Mouse (Mus musculus) splenic B cell, adult 2 months (primary cell): Measurements from ENCODE around the gene Atp6v1b1.

Source experiments
- DNase-seq: peaks from one replicate; pipeline ENCODE4 v3.0.0-alpha.2; 2011; ENCODE audit warnings: low read depth, low spot score
- H3K27me3 ChIP-seq: 2 replicates; pipeline ENCODE4 v1.6.1; 2012; ENCODE audit warnings: mild to moderate bottlenecking, low read length, moderate library complexity, mixed read lengths; ENCODE audit not compliant: control insufficient read depth, poor library complexity, insufficient read depth, severe bottlenecking
- H3K36me3 ChIP-seq: 2 replicates; pipeline ENCODE4 v1.6.1; 2012; ENCODE audit warnings: mild to moderate bottlenecking, low read length, moderate library complexity, mixed read lengths; ENCODE audit not compliant: control insufficient read depth, poor library complexity, insufficient read depth, severe bottlenecking

The Atp6v1b1 gene

DNA sequence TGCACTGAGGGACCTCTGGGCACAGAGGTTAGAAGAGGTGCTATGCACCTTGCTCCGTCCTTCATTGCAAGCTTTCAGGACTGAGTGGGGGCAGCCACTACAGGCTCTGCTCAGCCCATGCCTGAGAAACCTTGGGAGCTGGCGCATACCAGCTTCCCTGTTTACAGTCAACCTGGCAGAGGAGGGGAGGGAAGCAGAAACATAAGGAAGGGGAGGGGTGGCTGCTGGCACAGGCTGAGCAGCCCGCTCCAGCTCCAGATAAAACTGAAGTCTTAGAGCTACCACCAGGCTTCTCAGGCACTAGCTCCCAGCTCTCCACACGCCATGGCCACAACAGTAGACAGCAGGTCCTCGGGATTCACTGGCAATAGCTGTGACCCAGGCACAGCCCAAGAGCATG lies at the start of gene Atp6v1b1:
Atp6v1b1 (plus strand) TSS at position 230 of the 400 bp plus-strand sequence.
- H3K27me3 ChIP-seq, result no peaks in the 10 kb centered on the region
- DNase-seq, result no peak

DNA sequence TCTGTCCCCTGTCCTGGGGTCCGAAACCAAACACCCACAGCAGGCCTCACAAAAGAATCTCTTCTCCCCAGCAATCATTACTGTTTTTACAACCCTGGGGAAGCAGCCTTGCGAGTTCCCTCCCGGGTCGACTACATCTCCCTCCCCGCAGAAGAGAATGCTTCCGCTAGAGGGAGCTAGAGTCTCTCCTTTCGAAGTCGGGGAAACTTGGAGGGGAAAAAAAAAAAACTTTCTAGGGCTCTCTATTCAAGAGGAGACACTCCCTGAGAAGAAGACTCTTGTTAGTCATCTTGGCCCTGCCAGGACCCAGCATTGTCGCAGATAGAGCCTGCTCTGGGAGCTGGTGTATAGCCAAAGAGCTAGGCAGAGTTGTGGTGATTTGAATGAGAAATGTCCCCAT lies 49.0 kb upstream of the Atp6v1b1 start:
- DNase-seq, result peak; percentile 80
- Histone ChIP-seq H3K27me3 (no peaks in the 10 kb centered on the region), H3K36me3 (no peaks in the 10 kb centered on the region)

More for the DNA sequence above, at the start of gene Atp6v1b1:
- no peaks in the 10 kb centered on the region for H3K36me3 ChIP-seq

DNA sequence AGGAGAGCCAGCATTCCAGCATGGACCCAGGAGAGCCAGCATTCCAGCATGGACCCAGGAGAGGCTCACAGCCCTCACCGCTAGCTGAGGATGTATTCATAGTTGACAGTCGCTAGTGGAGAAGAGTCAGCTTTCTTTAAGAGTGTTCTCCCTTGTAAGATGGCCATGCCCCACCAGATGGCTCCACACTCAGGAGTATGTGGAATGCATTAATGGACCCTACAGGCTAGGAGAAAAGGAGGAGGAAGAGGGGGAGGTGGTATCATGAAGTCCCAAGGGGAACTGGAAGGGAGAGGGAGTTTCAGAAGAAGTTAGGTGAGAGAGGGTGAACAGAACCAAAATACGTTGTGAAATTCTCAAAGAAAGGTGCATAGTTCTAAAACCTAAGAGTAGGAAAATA lies 47.1 kb upstream of the Atp6v1b1 start:
- H3K27me3 ChIP-seq, result no peaks in the 10 kb centered on the region
- H3K36me3 ChIP-seq, result no peaks in the 10 kb centered on the region
- no peak for DNase-seq

DNA sequence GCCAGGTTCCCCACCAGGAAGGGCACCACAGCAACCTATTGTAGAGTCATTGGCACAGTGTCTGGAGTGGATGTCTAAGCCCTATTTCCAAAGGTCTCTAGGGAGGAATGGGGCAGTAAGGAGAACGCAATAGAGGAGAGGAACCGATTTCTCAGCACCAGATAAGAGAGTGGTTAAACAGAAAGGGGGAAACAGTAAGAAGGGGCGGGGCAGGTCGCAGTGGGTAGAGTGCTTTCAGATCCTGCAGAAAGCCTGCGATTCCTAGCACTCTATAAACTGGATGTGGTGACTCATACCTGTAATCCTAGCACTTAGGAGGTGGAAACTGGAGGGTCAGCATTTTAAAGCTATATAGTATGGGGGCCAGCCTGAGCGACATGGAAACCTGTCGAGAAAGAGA lies 46.1 kb upstream of the Atp6v1b1 start:
- DNase-seq, result no peak
- Histone ChIP-seq H3K36me3 (no peaks in the 10 kb centered on the region), H3K27me3 (peaks cover 3% of the 10 kb centered on the region; the same call in 1 of the 2 replicates)

DNA sequence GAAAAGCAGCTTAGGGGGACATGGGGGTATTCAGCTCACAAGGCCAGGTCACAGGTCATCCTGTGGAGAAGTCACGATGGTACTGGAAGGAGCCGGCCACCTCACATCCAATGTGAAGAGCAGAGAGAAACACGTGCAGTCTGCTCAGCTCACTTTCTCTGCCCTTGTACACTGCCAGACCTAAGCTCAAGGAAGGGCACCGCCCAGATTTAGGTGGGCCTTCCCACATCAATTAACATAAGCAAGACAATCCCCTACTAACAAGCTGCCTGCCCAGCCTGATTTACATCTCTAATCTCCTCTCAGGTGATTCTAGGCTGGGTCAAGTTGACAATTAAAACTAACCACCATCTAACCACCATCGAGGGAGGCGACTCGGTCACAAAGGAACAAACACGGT lies 44.9 kb upstream of the Atp6v1b1 start:
- DNase-seq, result no peak
- no peaks in the 10 kb centered on the region for H3K36me3 ChIP-seq

DNA sequence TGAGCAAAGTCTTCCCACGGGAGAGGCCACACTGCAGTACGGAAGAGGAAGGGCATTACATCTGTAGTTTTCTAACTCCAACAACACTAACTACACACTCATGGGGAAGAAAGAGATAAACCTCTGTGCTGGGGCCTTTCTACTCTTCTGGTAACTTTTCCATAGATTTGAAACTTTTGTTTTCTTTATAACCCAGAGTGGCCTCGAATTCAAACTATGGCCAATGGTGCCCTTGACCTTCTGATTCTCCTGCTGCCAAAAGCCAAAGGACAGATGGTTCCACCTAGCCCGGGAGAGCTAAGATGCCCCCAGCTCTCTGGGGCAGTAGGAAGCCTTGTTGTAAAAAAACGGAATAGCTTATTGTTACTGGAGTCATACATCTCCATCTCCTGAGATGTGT lies 42.8 kb upstream of the Atp6v1b1 start:
- no peak for DNase-seq
- no peaks in the 10 kb centered on the region for H3K36me3 ChIP-seq
- H3K27me3 ChIP-seq, result peaks cover 3% of the 10 kb centered on the region; the same call in 1 of the 2 replicates

More for the DNA sequence above, 44.9 kb upstream of the Atp6v1b1 start:
- H3K27me3 ChIP-seq, result peaks cover 3% of the 10 kb centered on the region; the same call in 1 of the 2 replicates

DNA sequence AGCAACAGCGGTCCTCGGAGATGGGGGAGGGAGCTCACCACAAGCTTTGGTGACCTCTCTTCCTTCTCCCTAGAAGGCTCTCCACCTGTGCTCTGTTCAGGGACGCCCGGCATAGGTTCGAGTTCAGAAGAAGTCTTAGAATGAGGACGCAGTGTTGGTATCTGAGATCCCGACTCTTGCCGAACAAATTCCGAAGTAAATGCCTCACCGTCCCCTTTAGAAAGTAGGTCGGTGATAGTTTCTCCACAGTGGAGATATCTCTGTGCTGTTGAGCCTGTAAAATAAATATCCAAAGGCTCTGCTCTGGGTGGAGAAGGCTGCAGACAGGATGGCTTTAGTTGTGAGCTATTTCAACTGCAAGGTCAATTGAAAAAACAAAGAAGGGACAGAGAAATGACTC lies 41.8 kb upstream of the Atp6v1b1 start:
- Histone ChIP-seq H3K27me3 (peaks cover 7% of the 10 kb centered on the region), H3K36me3 (no peaks in the 10 kb centered on the region)
- DNase-seq, result no peak

DNA sequence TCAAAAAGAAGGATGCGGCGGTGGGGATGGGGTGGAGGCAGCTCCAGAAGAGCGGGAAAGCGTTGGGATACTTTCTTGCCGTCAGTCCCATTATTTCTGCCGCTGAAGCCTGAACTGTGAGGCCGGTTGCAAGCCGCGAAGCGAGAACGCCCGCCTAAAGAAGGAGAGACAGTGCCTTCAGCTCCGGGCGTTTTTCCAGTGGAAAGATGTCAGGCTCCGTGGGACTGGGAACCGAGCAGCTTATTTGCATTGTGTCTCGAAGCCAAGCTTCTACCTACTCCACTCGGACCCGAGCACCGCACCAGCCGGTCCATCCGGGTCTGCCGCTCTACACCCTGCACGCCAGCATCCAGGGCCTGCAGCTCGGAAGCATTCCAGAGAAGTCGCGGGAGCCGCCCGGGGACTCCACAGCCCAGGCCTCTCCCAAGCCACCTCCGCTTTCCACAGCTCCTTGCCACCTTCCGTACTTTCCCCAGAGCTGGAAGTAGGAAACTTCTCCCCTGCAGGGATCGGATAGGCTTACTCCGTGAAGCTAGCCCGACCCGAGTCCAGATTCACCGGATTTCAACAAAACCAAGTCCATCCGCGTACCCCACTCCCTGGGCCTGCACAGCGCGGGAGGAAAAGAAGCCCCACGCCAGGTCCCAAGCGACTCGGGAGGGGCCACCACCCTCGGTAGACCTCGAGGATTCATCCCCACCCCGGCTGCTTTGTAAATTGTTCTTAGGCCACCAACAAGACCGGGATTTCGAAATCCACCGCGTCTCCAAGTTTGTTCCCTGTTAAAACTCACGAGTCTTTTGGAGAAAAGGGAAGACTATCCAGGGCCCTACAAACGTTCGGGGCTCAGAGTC lies 40.4 kb upstream of the Atp6v1b1 start:
- H3K27me3 ChIP-seq, result peaks cover 7% of the 10 kb centered on the region
- DNase-seq, result no peak

DNA sequence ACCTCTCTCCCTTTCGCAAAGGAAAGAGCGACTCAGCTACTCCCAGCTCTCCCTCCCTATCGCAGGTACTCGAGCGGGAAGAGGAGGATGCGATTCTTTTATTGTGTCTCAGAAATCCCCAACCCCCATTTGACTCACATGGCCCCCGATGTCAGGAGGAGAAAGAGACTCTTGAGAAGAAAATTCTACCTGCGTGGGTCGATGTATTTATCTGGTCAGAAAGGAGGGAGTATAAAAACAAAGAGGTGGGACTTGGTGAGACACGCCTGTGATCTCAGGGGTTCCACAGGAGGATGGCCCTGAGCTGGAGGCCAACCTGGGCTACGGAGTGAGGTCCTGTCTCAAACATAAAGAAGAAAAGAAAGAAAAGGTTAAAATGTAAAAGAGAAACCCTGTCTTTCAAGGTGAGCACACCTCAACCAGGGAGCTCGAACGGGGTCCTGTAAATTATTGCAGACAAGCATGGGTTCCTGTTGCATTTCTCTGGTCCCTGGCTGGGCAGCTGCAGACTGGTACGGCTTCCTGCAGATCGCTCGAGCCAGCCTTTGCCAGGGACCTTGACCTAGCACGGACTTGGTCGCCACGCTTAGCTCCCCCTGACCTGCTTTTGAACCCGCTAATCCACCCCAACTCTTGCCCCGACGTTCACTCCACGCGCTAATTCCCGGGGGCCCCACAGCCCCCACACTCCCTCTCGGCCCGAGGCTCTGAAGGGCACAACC lies 39.6 kb upstream of the Atp6v1b1 start:
- Histone ChIP-seq H3K27me3 (peaks cover 7% of the 10 kb centered on the region), H3K36me3 (no peaks in the 10 kb centered on the region)
- no peak for DNase-seq

More for the DNA sequence above, 40.4 kb upstream of the Atp6v1b1 start:
- H3K36me3 ChIP-seq, result no peaks in the 10 kb centered on the region

DNA sequence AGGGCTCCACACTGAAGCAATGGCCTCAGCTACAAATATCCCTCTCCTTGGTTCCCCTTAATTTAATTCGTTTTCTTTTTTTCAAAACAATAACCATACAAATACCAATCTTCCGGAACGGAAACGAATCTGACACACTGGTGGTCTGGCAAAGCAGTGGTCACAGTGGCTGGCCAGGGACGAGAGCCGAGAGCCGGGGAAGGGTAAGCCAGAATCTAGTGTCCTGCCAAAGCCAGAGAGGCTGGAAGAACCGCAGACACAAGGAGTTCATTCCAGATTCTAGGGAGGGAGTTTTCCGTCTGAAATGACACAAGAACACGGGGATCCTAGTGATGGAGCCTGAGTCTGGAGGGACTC lies 39.1 kb upstream of the Atp6v1b1 start:
- no peak for DNase-seq
- no peaks in the 10 kb centered on the region for H3K36me3 ChIP-seq
- peaks cover 7% of the 10 kb centered on the region for H3K27me3 ChIP-seq

DNA sequence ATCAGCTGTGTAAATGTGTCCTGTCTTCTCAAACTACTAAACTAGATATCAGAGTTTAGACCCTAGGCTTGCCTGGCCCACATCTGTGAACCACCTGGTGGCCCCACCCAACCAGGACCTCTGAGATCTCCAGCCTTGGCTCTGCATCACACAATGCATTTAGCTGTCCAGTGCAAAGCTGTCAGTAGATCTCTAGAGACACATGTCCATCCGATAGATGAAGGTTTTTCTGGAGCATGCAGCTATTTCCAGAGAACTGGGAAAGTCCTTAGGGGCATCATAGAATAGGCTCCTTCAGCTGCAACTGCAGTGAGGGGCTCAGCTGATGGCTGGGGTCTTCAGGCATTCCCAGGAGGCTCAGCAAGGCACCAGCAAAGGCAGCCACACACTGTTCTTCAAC lies 38.5 kb upstream of the Atp6v1b1 start:
- no peak for DNase-seq
- peaks cover 7% of the 10 kb centered on the region for H3K27me3 ChIP-seq
- no peaks in the 10 kb centered on the region for H3K36me3 ChIP-seq

DNA sequence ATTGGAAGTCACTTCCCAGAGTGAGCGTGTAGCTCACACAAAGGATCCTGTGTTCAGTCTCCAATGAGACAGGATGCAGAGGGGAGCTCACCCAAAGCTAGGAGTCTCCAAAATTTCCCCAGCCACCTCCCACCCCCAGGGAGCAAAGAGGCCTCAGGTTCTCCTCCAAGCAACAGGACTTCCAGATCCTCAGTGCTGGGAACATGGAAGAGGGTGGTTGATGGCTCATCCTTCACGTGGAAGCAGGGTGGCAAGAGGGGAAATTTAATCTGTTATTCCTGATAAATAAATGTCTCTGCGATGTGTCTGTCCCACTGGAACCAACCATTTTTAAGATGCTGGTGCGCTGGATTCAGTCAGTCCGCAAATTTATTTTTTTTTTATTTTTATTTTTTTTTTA lies 38.1 kb upstream of the Atp6v1b1 start:
- DNase-seq, result no peak
- Histone ChIP-seq H3K27me3 (peaks cover 7% of the 10 kb centered on the region), H3K36me3 (no peaks in the 10 kb centered on the region)

DNA sequence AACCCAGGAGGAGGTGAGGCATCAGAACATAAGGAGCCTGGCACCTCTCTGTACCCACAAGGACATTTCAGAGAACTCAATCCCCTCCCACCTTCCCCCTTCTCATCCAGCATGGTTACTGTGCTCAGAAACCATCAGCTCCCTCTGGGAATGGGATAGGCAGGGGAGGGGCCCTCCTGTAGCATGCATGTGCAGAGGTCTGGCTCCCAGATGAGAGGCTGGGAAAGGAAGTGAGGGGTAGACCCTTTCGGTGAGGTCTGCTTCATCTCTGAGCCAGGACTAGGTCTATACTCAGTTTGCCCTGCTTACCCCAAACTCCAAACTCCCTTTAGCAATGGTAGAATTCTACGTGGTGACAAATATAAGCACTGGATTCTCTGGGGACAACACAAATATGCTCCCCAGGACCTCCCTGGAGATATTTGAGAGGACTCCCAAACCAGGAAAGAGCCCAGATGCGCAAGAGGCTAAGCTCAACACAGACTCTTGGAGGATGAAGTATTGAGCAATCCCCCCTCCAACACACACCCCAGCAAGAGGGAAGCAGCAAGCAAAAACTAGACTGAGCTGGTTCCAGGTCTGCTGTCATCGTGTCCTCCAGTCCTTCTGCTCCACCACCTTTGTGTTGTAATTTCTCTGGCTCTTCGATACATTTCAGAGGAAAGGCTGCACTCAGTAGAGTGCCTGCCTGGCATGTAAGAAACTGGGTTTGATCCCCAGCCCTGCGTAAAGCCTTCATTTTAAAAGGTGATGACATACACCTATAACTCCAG lies 34.9 kb upstream of the Atp6v1b1 start:
- Histone ChIP-seq H3K36me3 (no peaks in the 10 kb centered on the region), H3K27me3 (peaks cover 4% of the 10 kb centered on the region)
- no peak for DNase-seq

DNA sequence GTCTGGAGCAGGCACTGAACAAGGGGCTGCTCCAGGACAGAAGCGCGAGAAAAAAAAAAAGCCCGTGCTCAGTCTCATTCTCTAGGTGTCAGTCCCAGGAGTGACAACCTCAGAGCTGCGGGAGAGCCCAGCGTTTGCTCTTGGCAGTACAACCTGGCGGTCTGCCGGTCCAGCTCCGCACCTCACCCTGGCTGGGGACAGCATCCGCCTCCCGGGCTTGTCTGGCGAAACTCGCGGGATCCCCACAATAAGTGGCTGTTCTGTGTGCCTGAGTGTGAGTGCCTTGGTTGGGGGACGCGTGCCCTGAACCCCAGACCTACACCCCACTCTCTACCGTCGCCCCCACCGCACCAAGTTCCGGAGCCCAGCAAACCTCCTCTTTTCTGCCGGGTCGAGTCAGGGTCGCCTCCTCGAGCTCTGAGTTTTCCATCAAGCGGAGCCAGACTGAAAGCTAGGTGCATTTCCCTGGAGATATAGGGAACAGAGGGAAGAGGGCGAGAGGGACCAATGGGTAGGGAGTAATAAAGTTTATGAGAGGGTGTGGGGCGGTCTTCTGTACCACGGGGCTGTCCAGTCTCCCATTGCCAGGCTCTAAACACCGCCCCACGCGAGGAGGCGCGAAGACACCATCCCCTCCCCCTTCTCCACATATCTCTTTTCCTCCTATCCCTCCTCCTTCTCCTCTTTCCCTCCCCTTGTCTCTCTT lies 32.3 kb upstream of the Atp6v1b1 start:
- Histone ChIP-seq H3K27me3 (peaks cover 4% of the 10 kb centered on the region), H3K36me3 (no peaks in the 10 kb centered on the region)
- DNase-seq, result no peak
